Mouse (Mus musculus): Measurements from ENCODE around the gene Cyp2c65.

Gene Cyp2c65

DNA sequence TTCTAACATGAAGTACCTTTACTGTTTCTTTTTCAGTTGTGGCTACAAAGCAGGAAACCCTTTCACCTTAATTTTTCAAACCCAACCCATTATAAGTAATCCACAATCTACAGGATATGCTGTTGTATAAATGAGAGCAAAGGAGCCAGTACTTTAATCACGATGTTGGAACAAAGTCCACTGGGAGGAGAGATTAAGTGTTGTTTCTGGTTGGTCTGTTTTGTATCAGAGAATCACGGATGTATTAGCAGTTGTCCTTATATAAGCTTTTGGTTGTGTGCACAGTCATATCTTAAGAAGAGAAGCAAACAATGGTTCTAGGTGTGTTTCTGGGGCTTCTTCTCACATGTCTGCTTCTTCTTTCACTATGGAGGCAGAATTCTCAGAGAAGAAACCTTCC lies at the start of gene Cyp2c65:
Gene Cyp2c65 (plus strand): TSS at position 297 of the 400 bp plus-strand sequence.
- no peak for DNase-seq

- no peak for DNase-seq
Observed at GRCm38 (mm10) chr19:39057928-39058327, 2.9 kb upstream of the Cyp2c65 start.

DNA sequence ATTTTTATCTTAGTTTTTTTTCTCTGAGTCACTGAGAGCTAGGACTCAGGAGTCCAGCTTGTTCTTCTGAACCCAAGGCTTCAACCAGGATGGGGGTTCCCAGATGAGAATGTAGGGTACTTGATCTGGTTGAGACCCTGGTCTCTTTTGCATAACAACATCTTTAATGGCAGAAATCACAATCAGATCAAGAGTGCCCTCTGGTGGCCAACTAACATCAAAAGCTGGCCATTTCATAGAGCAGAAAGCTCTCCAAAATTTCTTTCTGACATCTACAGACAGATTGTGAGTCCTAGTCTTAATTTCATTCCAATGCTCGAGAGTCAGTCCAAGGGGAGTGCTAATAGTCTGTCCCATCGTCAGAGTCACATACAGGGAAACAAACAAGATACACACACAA lies 38.0 kb downstream of the Cyp2c65 start:
- peak in 1 of 2 experiments; percentile 5 for DNase-seq

DNA sequence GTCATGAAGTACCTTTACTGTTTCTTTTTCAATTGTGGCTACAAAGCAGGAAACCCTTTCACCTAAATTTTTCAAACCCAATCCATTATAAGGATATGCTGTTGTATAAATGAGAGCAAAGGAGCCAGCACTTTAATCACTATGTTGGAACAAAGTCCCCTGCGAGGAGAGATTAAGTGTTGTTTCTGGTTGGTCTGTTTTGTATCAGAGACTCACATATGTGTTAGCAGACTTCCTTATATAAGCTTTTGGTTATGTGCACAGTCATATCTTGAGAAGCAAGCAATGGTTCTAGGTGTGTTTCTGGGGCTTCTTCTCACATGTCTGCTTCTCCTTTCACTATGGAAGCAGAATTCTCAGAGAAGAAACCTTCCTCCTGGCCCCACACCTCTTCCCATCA lies 52.8 kb downstream of the Cyp2c65 start, which contains the start of gene Cyp2c66:
Gene Cyp2c66 (plus strand): TSS at position 255 of the 400 bp plus-strand sequence.
- DNase-seq, result no peak
